Mouse (Mus musculus) midbrain, embryonic 16.5 days (tissue): Measurements from ENCODE around the gene Adprm. TPM values are rescaled to one million over a fixed set of nuclear protein-coding genes. Genes with fewer than 3 reads are reported as not detected.

Experiments
- microRNA-seq: library from miRNA; unstranded; fragments of <30 nt; microRNA quantifications from one replicate; pipeline ENCODE4, GENCODE M21; 2017
- polyA plus RNA-seq: library from polyadenylated mRNA; unstranded; fragments of >200 nt; fragmentation: Nextera tagmentation; extraction: Ambion mirVana; gene quantifications from 2 replicates; pipeline ENCODE4 v1.2.1, GENCODE M21; 2015

Adprm gene
- polyA plus RNA-seq, 1 experiment from 2014 or later: 28.2 TPM

Small RNA genes within 50 kb of the gene (microRNA-seq; reads per million reads assigned to microRNA genes)
- gene Mir6923: not detected

Other genes starting within 250 kb of the Adprm start
- 0.82 and 1.4 TPM in 2 replicates for gene Pirt, start 140.6 kb downstream of the Adprm start, polyA plus RNA-seq
- gene Tmem238l, start 96.0 kb downstream of the Adprm start, polyA plus RNA-seq: not detected in 2 replicates
- 0.47 and 0.89 TPM in 2 replicates for gene Tmem220, start 27.4 kb downstream of the Adprm start, polyA plus RNA-seq
- gene Sco1, start 76 bp upstream of the Adprm start, polyA plus RNA-seq: 10.9 and 12.5 TPM in 2 replicates
- 0.14 and 0.22 TPM in 2 replicates for gene Myh3, start 25.7 kb upstream of the Adprm start, polyA plus RNA-seq
- 0.14 and 0.25 TPM in 2 replicates for gene Myh2, start 118.4 kb upstream of the Adprm start, polyA plus RNA-seq
- gene Myh1, start 147.5 kb upstream of the Adprm start, polyA plus RNA-seq: 0.06 and 0.24 TPM in 2 replicates
- gene Myh4, start 185.4 kb upstream of the Adprm start, polyA plus RNA-seq: 0.11 and 0.14 TPM in 2 replicates
- 0.80 and 0.83 TPM in 2 replicates for gene Myh8, start 224.5 kb upstream of the Adprm start, polyA plus RNA-seq